Mouse (Mus musculus): ENCODE measurements around the gene Fbln2. TPM values are rescaled to one million over a fixed set of nuclear protein-coding genes. Genes with fewer than 3 reads are reported as not detected.

Gene Fbln2
- polyA plus RNA-seq, 1 experiment from 2014 or later, result 27.4 TPM

DNA sequence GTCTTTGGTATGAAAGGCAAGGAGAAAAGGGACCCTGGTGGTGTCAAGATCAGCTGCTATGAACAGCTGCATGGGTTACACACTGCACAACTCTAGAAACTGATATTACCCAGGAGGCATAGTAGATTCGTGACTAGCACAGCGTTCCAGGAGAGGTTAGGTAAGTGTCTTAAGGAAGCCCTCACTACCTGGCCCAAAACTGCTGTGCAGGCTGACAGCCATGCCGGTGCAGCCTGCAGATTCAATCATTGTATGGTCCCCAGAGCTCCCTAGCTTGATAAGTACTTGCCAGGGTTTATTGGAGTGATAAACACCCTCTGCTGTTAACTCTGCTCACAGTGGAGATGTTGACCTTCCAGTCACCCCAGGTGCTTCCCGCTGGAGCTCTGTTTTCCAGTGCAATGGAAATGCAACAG is 30.2 kb upstream of the Fbln2 start:
- H3K4me3 ChIP-seq, result no peak overlapping the region
- H3K36me3 ChIP-seq, result no peaks in the 10 kb centered on the region
- no peak for ATAC-seq (ENCODE audit: low FRiP score)
- 0 out of 2 replicates have a peak, but pooled peaks cover 15% of the 10 kb centered on the region for H3K4me1 ChIP-seq (replicated peaks)
- no peak overlapping the region for H3K4me2 ChIP-seq
- no peak overlapping the region for H3K9ac ChIP-seq
- H3K27me3 ChIP-seq, result no peaks in the 10 kb centered on the region
- no peak overlapping the region for H3K27ac ChIP-seq
- H3K9me3 ChIP-seq, result no peaks in the 10 kb centered on the region
- 88% methylated on average over 4 of the region's 4 CpGs for WGBS

DNA sequence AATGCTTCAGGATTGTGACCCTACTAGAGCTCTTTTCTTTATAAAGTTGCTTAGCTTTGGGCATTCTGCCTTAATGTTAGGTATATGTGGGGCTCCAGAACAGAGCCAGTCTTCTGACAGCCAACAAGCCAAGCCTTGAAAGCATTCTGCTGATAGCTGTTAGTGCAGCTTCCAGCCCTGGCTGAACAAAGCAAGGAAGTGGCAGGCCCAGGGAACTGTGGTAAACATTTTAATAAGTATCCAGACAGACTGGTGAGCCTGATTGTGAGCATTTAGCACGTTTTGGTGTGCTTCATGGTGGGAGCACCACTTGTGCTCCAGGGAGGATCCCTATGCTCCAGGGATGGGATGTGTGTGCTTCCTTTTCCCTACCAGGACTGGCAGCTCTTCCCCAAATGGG is 29.2 kb upstream of the Fbln2 start:
- Histone ChIP-seq H3K9ac (no peak overlapping the region), H3K36me3 (no peaks in the 10 kb centered on the region), H3K27ac (no peak overlapping the region), H3K4me1 (replicated peaks) (peaks cover 15% of the 10 kb centered on the region; the same call in 1 of the 2 replicates), H3K9me3 (no peaks in the 10 kb centered on the region), H3K4me2 (no peak overlapping the region), H3K27me3 (no peaks in the 10 kb centered on the region), H3K4me3 (no peak overlapping the region)
- ATAC-seq (ENCODE audit: low FRiP score), result no peak
- WGBS, result 48% methylated on average over 1 of the region's 1 CpGs

DNA sequence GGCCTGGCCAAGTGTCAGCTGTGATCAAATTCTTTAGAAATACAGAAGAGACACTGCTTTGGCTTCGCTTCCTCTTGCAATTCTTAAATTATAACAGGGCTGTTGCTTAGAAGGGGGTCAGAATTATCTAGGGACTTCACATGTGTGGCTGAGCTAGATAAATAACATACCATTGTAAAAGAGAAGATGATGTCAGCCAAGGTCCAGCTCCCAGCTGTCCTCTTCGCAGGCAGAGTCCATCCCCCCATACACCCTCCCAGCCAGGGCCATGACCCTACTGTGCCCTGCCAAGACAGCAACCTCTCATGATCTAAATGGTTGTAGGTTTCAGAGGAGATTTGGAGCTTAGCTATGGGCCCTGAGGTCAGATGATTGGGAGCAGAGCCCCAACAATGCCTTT is 28.3 kb upstream of the Fbln2 start:
- Histone ChIP-seq H3K4me2 (no peak overlapping the region), H3K9me3 (no peaks in the 10 kb centered on the region), H3K36me3 (no peaks in the 10 kb centered on the region), H3K27ac (no peak overlapping the region), H3K27me3 (no peaks in the 10 kb centered on the region), H3K4me3 (no peak overlapping the region), H3K9ac (no peak overlapping the region), H3K4me1 (replicated peaks) (peaks cover 15% of the 10 kb centered on the region; the same call in 1 of the 2 replicates)
- no peak for ATAC-seq (ENCODE audit: low FRiP score)
- 67% methylated on average over 2 of the region's 2 CpGs for WGBS

DNA sequence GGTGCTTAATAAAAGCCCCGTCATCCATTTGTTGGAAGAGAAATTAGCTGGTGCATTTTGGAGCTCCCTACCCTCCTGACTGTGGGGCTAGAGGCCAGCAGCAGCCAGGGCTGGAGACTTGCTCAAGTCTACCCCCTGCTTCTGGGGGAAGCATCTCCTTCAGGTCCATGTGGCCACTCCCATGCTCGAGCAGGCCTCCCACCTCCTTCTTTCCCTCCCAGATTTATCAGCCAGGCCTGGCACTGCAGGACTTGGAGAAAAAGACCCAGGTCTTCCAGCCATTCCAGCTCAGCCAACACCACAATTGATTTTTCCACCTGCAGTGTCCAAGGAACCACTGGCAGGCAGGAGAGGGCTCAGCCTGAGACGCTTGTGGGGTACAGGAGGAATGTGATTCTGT is 27.5 kb upstream of the Fbln2 start:
- Histone ChIP-seq H3K27ac (no peak overlapping the region), H3K27me3 (no peaks in the 10 kb centered on the region), H3K9me3 (no peaks in the 10 kb centered on the region), H3K36me3 (no peaks in the 10 kb centered on the region), H3K4me2 (no peak overlapping the region), H3K4me3 (no peak overlapping the region), H3K4me1 (replicated peaks) (peaks cover 15% of the 10 kb centered on the region; the same call in 1 of the 2 replicates), H3K9ac (no peak overlapping the region)
- WGBS, result 74% methylated on average over 3 of the region's 3 CpGs
- no peak for ATAC-seq (ENCODE audit: low FRiP score)

DNA sequence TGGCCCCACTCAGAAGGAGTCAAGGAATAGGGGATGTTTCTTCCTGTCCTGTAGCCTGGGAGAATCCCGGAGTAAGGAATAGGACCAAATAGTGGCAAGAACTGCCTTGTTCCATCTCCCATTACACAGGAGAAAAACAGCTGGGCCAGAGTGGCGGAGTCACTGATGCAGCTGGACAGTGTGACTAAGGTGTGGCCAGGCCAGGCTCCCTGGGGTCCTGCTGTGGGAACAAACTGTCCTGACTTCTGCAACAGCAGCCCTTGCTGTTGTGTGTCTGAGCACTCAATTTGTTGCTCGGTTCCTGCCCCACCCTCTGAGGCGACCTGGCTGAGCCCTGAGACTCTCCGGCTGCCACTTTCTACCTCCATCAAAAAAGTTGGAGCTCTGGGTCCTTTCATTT is 26.8 kb upstream of the Fbln2 start:
- no peak for ATAC-seq (ENCODE audit: low FRiP score)
- peaks cover 11% of the 10 kb centered on the region; the same call in 1 of the 2 replicates for H3K4me1 ChIP-seq (replicated peaks)
- H3K27ac ChIP-seq, result no peak overlapping the region
- no peak overlapping the region for H3K9ac ChIP-seq
- H3K4me2 ChIP-seq, result no peak overlapping the region
- H3K4me3 ChIP-seq, result no peak overlapping the region
- 95% methylated on average over 5 of the region's 5 CpGs for WGBS
- H3K27me3 ChIP-seq, result no peaks in the 10 kb centered on the region
- H3K9me3 ChIP-seq, result no peaks in the 10 kb centered on the region
- no peaks in the 10 kb centered on the region for H3K36me3 ChIP-seq

DNA sequence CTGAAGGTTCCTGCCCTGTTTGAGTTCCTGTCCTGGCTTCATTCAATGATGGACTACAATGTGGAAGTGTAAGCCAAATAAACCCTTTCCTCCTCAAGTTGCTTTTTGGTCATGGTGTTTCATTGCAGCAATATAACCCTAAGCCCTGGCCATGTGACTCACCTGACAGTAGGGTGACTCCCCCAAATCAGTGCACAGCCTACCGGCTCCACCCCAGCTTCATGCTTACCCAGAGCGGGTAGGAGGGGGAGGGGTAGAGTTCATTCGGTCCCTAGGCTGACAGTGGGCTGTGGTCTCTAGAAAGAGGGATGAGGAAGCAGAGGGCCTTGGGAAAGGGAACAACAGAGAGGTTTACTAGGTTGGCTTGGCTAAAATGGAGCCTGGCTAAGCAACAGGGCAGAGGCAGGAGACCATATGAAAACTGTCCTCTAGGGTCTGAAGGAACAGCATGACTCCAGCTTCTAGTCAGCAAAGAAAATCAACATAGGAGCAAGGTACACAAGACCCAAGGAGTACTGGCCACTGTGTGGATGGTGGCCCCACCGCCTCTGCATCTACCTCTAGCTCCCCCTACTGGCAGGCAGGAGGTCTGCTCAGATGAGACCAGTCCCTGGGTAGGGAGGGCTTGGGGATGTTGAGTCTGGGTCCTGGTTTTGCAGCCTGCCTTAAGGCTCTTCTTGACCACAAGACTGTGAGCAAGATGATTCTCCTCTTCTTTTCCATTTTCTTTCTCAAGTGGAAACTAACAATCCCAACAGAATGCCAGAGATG is 25.9 kb upstream of the Fbln2 start:
- ATAC-seq (ENCODE audit: low FRiP score), result no peak
- Histone ChIP-seq H3K9ac (no peak overlapping the region), H3K9me3 (no peaks in the 10 kb centered on the region), H3K4me1 (replicated peaks) (peaks cover 4% of the 10 kb centered on the region; the same call in 1 of the 2 replicates), H3K4me3 (no peak overlapping the region), H3K27me3 (no peaks in the 10 kb centered on the region), H3K4me2 (no peak overlapping the region), H3K36me3 (no peaks in the 10 kb centered on the region), H3K27ac (no peak overlapping the region)
- WGBS, result 57% methylated on average over 4 of the region's 4 CpGs

DNA sequence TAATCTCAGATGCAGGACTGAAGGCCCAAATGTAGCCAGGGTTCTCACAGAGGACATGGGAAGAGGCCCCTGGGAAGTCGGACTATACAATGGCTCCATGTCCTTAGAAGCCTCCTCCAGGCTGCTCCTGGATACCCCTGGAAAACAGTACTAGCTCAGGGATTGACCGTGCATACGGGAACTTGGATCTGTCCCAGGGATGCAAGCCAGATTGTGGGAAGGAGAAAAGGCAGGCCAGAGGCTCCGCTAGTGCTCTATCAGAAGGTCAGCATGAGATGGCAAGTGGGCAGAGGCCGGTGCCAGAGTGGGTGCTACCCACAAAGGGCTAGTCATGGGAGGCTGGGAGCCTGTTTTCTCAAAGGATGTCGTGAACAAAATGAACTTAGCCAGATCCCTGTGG is 25.3 kb upstream of the Fbln2 start:
- no peak for ATAC-seq (ENCODE audit: low FRiP score)
- Histone ChIP-seq H3K27ac (no peak overlapping the region), H3K4me3 (no peak overlapping the region), H3K9ac (no peak overlapping the region), H3K9me3 (no peaks in the 10 kb centered on the region), H3K4me2 (no peak overlapping the region), H3K36me3 (no peaks in the 10 kb centered on the region), H3K27me3 (no peaks in the 10 kb centered on the region), H3K4me1 (replicated peaks) (peaks cover 3% of the 10 kb centered on the region; the same call in 1 of the 2 replicates)
- WGBS, result 70% methylated on average over 6 of the region's 6 CpGs

DNA sequence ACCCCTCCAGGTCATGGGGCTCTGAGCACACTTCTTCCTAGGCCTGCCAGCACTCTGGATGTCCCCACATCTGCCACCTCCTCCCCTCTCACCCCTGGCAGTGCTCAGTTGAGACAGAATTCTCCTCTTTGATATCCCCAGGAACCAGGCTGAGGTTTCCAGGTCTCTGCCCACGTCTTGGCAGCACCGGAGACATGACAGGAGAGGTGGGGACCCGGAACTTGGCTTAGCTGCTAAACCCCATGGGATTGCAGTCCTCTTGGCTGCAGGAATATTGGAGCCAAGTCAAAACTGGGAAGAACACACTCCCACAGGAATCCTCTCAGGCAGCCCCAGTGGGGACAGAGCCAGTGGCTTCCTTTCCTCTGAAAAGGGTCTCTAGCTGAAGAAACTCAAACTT is 24.4 kb upstream of the Fbln2 start:
- ATAC-seq (ENCODE audit: low FRiP score), result no peak
- H3K9me3 ChIP-seq, result no peaks in the 10 kb centered on the region
- H3K27ac ChIP-seq, result no peak overlapping the region
- WGBS, result 71% methylated on average over 3 of the region's 3 CpGs
- no peak overlapping the region for H3K4me3 ChIP-seq
- H3K27me3 ChIP-seq, result no peaks in the 10 kb centered on the region
- no peaks in the 10 kb centered on the region; the same call in 1 of the 2 replicates for H3K4me1 ChIP-seq (replicated peaks)
- no peak overlapping the region for H3K9ac ChIP-seq
- H3K4me2 ChIP-seq, result no peak overlapping the region
- H3K36me3 ChIP-seq, result no peaks in the 10 kb centered on the region

DNA sequence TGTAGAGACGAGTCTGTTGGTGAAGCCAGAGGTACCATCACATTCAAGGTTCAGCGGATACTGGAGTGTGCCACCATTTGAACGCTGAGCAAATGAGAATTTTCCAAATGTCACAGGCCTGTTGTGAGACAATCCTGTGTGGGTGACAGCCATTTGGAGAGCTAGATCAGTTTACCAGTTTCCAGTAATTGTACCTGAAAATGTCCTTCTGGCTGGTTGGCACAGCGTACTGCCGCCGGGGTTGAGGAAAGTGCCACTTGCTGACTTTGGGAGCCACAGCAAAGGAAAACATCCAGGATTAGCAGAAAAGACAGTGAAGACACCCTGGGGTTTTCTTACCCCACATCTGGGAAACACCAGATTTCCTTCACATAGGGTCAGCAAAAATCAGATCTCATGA is 22.3 kb upstream of the Fbln2 start:
- H3K36me3 ChIP-seq, result no peaks in the 10 kb centered on the region
- no peaks in the 10 kb centered on the region; the same call in 1 of the 2 replicates for H3K4me1 ChIP-seq (replicated peaks)
- no peaks in the 10 kb centered on the region for H3K27me3 ChIP-seq
- no peak for ATAC-seq (ENCODE audit: low FRiP score)
- no peak overlapping the region for H3K4me3 ChIP-seq
- H3K4me2 ChIP-seq, result no peak overlapping the region
- H3K27ac ChIP-seq, result no peak overlapping the region
- no peak overlapping the region for H3K9ac ChIP-seq
- no peaks in the 10 kb centered on the region for H3K9me3 ChIP-seq
- 86% methylated on average over 6 of the region's 6 CpGs for WGBS

DNA sequence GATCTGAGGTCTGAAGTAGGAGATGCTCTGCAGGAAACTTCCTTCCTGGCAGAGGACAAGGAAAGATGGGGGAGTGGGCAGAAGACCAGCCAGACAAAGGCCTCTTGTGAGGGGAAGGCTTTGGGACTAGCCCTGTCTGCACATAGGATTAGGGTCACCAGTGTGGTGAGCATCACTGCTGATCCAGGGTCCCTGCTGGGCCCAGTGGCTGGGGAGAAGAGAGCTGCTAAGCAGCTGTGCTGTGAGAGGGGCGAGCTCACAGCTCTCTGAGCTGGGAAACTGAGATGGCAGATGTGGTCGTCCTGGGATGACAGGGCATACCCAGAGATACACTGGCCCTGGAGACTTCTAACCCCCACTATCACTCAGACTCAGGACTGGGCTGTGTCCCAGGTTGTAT is 20.8 kb upstream of the Fbln2 start:
- 58% methylated on average over 2 of the region's 2 CpGs for WGBS
- Histone ChIP-seq H3K4me3 (no peak overlapping the region), H3K9ac (no peak overlapping the region), H3K36me3 (no peaks in the 10 kb centered on the region), H3K4me2 (no peak overlapping the region), H3K27me3 (no peaks in the 10 kb centered on the region), H3K27ac (no peak overlapping the region), H3K9me3 (no peaks in the 10 kb centered on the region), H3K4me1 (replicated peaks) (no peaks in the 10 kb centered on the region; the same call in 1 of the 2 replicates)
- ATAC-seq (ENCODE audit: low FRiP score), result no peak

DNA sequence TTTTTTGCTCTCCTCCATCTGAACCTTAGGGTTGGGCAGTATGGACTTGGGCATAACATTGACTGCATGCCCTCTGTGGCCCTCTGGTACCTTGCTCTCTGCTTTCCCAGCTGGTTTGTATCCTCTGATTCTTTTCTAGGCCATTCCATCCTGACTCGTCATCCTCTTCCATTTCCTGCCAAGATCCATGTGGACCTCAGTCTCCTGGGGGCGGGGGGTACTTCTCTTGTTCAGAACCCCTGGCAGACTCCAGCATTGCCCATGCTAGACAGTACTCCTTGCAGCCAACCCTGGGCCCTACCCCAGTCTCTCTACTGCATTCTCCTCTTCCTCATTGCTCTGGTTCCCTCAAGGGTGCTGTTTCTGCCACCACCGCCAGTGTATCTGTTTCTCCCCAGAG is 19.8 kb upstream of the Fbln2 start:
- no peak for ATAC-seq (ENCODE audit: low FRiP score)

DNA sequence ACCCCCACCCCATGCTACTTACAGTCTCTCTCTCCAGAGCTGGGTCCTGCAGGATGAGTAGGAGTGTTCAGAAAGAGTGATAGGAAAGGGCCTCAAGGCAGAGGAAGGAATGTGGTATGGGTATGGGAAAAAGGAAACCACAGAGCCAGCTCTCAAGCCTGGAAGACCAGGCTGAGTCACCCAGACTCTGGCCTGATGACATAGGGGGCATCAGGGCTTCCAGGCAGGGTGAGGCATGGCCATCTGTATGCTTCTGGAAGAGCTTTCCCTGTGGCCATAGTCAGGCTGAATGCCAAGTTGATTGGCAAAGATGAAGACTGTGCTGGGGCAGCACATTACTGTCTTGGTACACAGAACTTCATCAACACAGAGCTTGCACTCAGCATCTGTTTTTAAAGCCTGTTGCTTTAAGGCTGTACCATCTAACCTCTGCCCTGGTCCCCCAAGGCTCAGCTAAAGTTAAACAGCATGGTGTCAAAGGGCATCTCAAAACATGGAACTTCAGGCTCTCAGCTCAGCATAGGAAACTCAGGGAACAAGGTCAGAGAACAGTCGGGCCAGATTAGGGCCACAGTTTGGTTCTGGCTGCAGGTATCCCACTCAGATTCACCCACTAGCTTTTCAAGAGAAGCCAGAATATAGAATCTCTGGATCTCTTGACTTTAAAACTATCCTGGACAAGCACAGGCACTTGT is 19.3 kb upstream of the Fbln2 start:
- no peaks in the 10 kb centered on the region for H3K9me3 ChIP-seq
- ATAC-seq (ENCODE audit: low FRiP score), result no peak
- H3K27ac ChIP-seq, result no peak overlapping the region
- WGBS, result 77% methylated on average over 1 of the region's 1 CpGs
- no peak overlapping the region for H3K4me3 ChIP-seq
- H3K4me1 ChIP-seq (replicated peaks), result no peaks in the 10 kb centered on the region
- H3K36me3 ChIP-seq, result no peaks in the 10 kb centered on the region
- 0 out of 2 replicates have a peak, but pooled peaks cover 2% of the 10 kb centered on the region for H3K27me3 ChIP-seq
- H3K4me2 ChIP-seq, result no peak overlapping the region
- no peak overlapping the region for H3K9ac ChIP-seq

More for the DNA sequence above, 19.8 kb upstream of the Fbln2 start:
- no peaks in the 10 kb centered on the region for H3K9me3 ChIP-seq
- H3K4me1 ChIP-seq (replicated peaks), result no peaks in the 10 kb centered on the region; the same call in 1 of the 2 replicates
- no peaks in the 10 kb centered on the region for H3K36me3 ChIP-seq
- no peak overlapping the region for H3K9ac ChIP-seq
- no peaks in the 10 kb centered on the region for H3K27me3 ChIP-seq
- H3K27ac ChIP-seq, result no peak overlapping the region
- no peak overlapping the region for H3K4me3 ChIP-seq
- 86% methylated on average over 3 of the region's 3 CpGs for WGBS
- no peak overlapping the region for H3K4me2 ChIP-seq
